Mouse (Mus musculus): ENCODE data around the gene Mapkapk3. TPM values are rescaled to one million over a fixed set of nuclear protein-coding genes. Genes with fewer than 3 reads are reported as not detected.

Mapkapk3 gene
- polyA plus RNA-seq, 1 experiment from 2014 or later = 3.9 TPM

GRCm38 (mm10) chr9:107264731-107265130 lies 24.9 kb downstream of the Mapkapk3 start:
- Histone ChIP-seq H3K4me1 (peaks cover 6% of the 10 kb centered on the region; the same call in 1 of the 2 replicates), H3K9me3 (replicated peaks) (no peaks in the 10 kb centered on the region), H3K4me3 (no peak overlapping the region), H3K36me3 (no peaks in the 10 kb centered on the region), H3K27me3 (ENCODE audit: low read depth, poor library complexity, severe bottlenecking) (no peaks in the 10 kb centered on the region), H3K27ac (replicated peaks) (no peak overlapping the region)
- WGBS = 78% methylated on average over 3 of the region's 3 CpGs
- no peak for DNase-seq (ENCODE audit: low spot score)

GRCm38 (mm10) chr9:107263912-107264311 lies 25.8 kb downstream of the Mapkapk3 start:
- H3K4me1 ChIP-seq = peaks cover 6% of the 10 kb centered on the region; the same call in 1 of the 2 replicates
- H3K36me3 ChIP-seq = no peaks in the 10 kb centered on the region
- no peaks in the 10 kb centered on the region for H3K27me3 ChIP-seq (ENCODE audit: low read depth, poor library complexity, severe bottlenecking)
- 87% methylated on average over 5 of the region's 5 CpGs for WGBS
- no peak overlapping the region for H3K4me3 ChIP-seq
- H3K27ac ChIP-seq (replicated peaks) = no peak overlapping the region
- no peak for DNase-seq (ENCODE audit: low spot score)
- H3K9me3 ChIP-seq (replicated peaks) = no peaks in the 10 kb centered on the region

- H3K27me3 ChIP-seq (ENCODE audit: low read depth, poor library complexity, severe bottlenecking) = no peaks in the 10 kb centered on the region
- H3K4me3 ChIP-seq = no peak overlapping the region
- no peaks in the 10 kb centered on the region for H3K36me3 ChIP-seq
- H3K9me3 ChIP-seq (replicated peaks) = no peaks in the 10 kb centered on the region
- WGBS = 83% methylated on average over 7 of the region's 7 CpGs
- peaks cover 6% of the 10 kb centered on the region; the same call in 1 of the 2 replicates for H3K4me1 ChIP-seq
- no peak overlapping the region for H3K27ac ChIP-seq (replicated peaks)
- no peak for DNase-seq (ENCODE audit: low spot score)
These were observed 27.3 kb downstream of the Mapkapk3 start for GRCm38 (mm10) chr9:107262375-107262774.

GRCm38 (mm10) chr9:107261792-107262191 lies 27.9 kb downstream of the Mapkapk3 start:
- Histone ChIP-seq H3K27me3 (ENCODE audit: low read depth, poor library complexity, severe bottlenecking) (no peaks in the 10 kb centered on the region), H3K27ac (replicated peaks) (no peak overlapping the region), H3K36me3 (no peaks in the 10 kb centered on the region), H3K4me3 (no peak overlapping the region), H3K4me1 (peaks cover 6% of the 10 kb centered on the region; the same call in 1 of the 2 replicates), H3K9me3 (replicated peaks) (no peaks in the 10 kb centered on the region)
- 83% methylated on average over 6 of the region's 6 CpGs for WGBS
- no peak for DNase-seq (ENCODE audit: low spot score)

- WGBS = 79% methylated on average over 8 of the region's 8 CpGs
- Histone ChIP-seq H3K27ac (replicated peaks) (no peak overlapping the region), H3K4me1 (peaks cover 7% of the 10 kb centered on the region), H3K27me3 (ENCODE audit: low read depth, poor library complexity, severe bottlenecking) (no peaks in the 10 kb centered on the region), H3K9me3 (replicated peaks) (no peaks in the 10 kb centered on the region), H3K4me3 (no peak overlapping the region), H3K36me3 (no peaks in the 10 kb centered on the region)
- DNase-seq (ENCODE audit: low spot score) = no peak
These were observed 28.8 kb downstream of the Mapkapk3 start for GRCm38 (mm10) chr9:107260836-107261235.

GRCm38 (mm10) chr9:107260429-107260828 lies 29.2 kb downstream of the Mapkapk3 start:
- 81% methylated on average over 2 of the region's 2 CpGs for WGBS
- no peak for DNase-seq (ENCODE audit: low spot score)
- Histone ChIP-seq H3K4me1 (peaks cover 12% of the 10 kb centered on the region), H3K4me3 (no peak overlapping the region), H3K36me3 (no peaks in the 10 kb centered on the region), H3K27ac (replicated peaks) (no peak overlapping the region), H3K9me3 (replicated peaks) (no peaks in the 10 kb centered on the region), H3K27me3 (ENCODE audit: low read depth, poor library complexity, severe bottlenecking) (no peaks in the 10 kb centered on the region)

- Histone ChIP-seq H3K9me3 (replicated peaks) (no peaks in the 10 kb centered on the region), H3K4me3 (no peak overlapping the region), H3K27ac (replicated peaks) (no peak overlapping the region), H3K36me3 (no peaks in the 10 kb centered on the region), H3K4me1 (peaks cover 17% of the 10 kb centered on the region), H3K27me3 (ENCODE audit: low read depth, poor library complexity, severe bottlenecking) (no peaks in the 10 kb centered on the region)
- WGBS = 84% methylated on average over 6 of the region's 6 CpGs
- DNase-seq (ENCODE audit: low spot score) = no peak
These were observed 30.1 kb downstream of the Mapkapk3 start for GRCm38 (mm10) chr9:107259571-107259970.

- peak overlapping the region; percentile 43; the same call in 1 of the 2 replicates for H3K27ac ChIP-seq (replicated peaks)
These were observed 34.1 kb downstream of the Mapkapk3 start for GRCm38 (mm10) chr9:107255596-107255995.

GRCm38 (mm10) chr9:107254925-107255324 lies 34.8 kb downstream of the Mapkapk3 start:
- WGBS = 85% methylated on average over 3 of the region's 3 CpGs
- Histone ChIP-seq H3K4me3 (no peak overlapping the region), H3K27ac (replicated peaks) (no peak overlapping the region), H3K27me3 (ENCODE audit: low read depth, poor library complexity, severe bottlenecking) (no peaks in the 10 kb centered on the region), H3K36me3 (no peaks in the 10 kb centered on the region), H3K4me1 (peaks cover 22% of the 10 kb centered on the region), H3K9me3 (replicated peaks) (no peaks in the 10 kb centered on the region)
- no peak for DNase-seq (ENCODE audit: low spot score)

More at GRCm38 (mm10) chr9:107255596-107255995, 34.1 kb downstream of the Mapkapk3 start:
- Histone ChIP-seq H3K4me1 (peaks cover 22% of the 10 kb centered on the region), H3K9me3 (replicated peaks) (no peaks in the 10 kb centered on the region), H3K27me3 (ENCODE audit: low read depth, poor library complexity, severe bottlenecking) (no peaks in the 10 kb centered on the region), H3K4me3 (no peak overlapping the region), H3K36me3 (no peaks in the 10 kb centered on the region)
- peak; percentile 35 for DNase-seq (ENCODE audit: low spot score)
- WGBS = 44% methylated on average over 3 of the region's 3 CpGs

GRCm38 (mm10) chr9:107254476-107254875 lies 35.2 kb downstream of the Mapkapk3 start:
- no peaks in the 10 kb centered on the region for H3K27me3 ChIP-seq (ENCODE audit: low read depth, poor library complexity, severe bottlenecking)
- no peak overlapping the region for H3K27ac ChIP-seq (replicated peaks)
- no peaks in the 10 kb centered on the region for H3K9me3 ChIP-seq (replicated peaks)
- no peak for DNase-seq (ENCODE audit: low spot score)
- WGBS = 86% methylated on average over 12 of the region's 12 CpGs
- no peak overlapping the region for H3K4me3 ChIP-seq
- H3K36me3 ChIP-seq = no peaks in the 10 kb centered on the region
- peaks cover 22% of the 10 kb centered on the region for H3K4me1 ChIP-seq

GRCm38 (mm10) chr9:107252164-107252563 lies 37.5 kb downstream of the Mapkapk3 start:
- H3K4me3 ChIP-seq = no peak overlapping the region
- H3K36me3 ChIP-seq = no peaks in the 10 kb centered on the region
- H3K4me1 ChIP-seq = peaks cover 22% of the 10 kb centered on the region
- H3K27me3 ChIP-seq (ENCODE audit: low read depth, poor library complexity, severe bottlenecking) = no peaks in the 10 kb centered on the region
- no peaks in the 10 kb centered on the region for H3K9me3 ChIP-seq (replicated peaks)
- WGBS = 33% methylated on average over 5 of the region's 5 CpGs
- H3K27ac ChIP-seq (replicated peaks) = no peak overlapping the region
- no peak for DNase-seq (ENCODE audit: low spot score)

GRCm38 (mm10) chr9:107250416-107251337 lies 39.0 kb downstream of the Mapkapk3 start:
- Histone ChIP-seq H3K36me3 (no peaks in the 10 kb centered on the region), H3K4me3 (no peak overlapping the region), H3K9me3 (replicated peaks) (no peaks in the 10 kb centered on the region), H3K4me1 (peaks cover 15% of the 10 kb centered on the region), H3K27me3 (ENCODE audit: low read depth, poor library complexity, severe bottlenecking) (no peaks in the 10 kb centered on the region), H3K27ac (replicated peaks) (no peak overlapping the region)
- no peak for DNase-seq (ENCODE audit: low spot score)
- WGBS = 88% methylated on average over 14 of the region's 14 CpGs

GRCm38 (mm10) chr9:107249154-107249553 lies 40.5 kb downstream of the Mapkapk3 start:
- no peaks in the 10 kb centered on the region for H3K27me3 ChIP-seq (ENCODE audit: low read depth, poor library complexity, severe bottlenecking)
- no peak overlapping the region for H3K4me3 ChIP-seq
- peaks cover 5% of the 10 kb centered on the region for H3K4me1 ChIP-seq
- H3K9me3 ChIP-seq (replicated peaks) = no peaks in the 10 kb centered on the region
- WGBS = 79% methylated on average over 6 of the region's 6 CpGs
- no peaks in the 10 kb centered on the region for H3K36me3 ChIP-seq
- no peak overlapping the region for H3K27ac ChIP-seq (replicated peaks)
- DNase-seq (ENCODE audit: low spot score) = no peak

Data from midbrain, embryonic 10.5 days (tissue).